Mouse (Mus musculus): ENCODE results near the gene Prcd.
"Not testable (repeated sequence)": the region's sequence is repeated elsewhere in the genome, so short reads cannot be mapped to it uniquely, and the experiment has no call there.

The Prcd gene

GRCm38 (mm10) chr11:116653234-116653633, at the start of gene Prcd:
Prcd (plus strand) TSS chr11:116653534.
- no peak for DNase-seq (ENCODE audit: low spot score)

DNA sequence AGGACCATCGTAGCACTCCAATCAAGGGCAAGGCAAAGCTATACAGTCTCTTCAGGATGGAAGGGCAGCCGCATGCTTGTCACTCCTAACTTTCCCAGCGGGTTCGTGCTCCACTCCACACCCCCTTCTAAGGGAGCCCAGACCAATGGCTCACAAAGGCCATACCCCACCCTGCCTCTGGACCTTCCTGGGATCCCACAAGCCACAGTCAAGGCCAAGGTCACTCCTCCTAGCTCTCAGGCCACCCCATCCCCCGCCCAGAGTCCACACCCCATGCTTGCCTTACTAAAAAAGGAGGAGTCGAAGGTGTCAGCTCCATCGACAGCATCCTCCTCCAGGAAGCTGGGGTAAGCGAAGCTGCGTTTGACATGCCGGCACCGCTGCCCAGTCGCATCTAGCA, 49.2 kb upstream of the Prcd start:
- no peak for DNase-seq (ENCODE audit: low spot score)

DNA sequence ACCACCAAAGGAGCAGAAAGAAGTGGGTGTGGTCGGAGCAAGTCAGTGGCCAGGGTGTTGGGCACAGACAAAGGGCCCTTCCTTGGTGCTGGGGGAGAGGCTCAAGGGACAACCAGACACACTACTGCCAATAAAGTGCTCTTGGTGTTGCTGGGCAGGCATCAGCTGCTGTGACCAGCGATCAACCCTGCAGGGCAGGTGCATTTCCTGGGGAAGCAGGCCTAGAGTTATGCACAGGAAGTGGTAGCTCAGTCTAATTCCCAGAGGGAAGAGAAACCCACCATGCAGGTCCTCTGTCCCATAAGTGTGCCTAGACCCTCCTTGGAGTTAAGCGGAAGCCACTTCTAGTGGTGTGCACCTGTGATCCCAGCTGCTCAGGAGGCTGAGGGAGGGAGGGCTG, 45.6 kb upstream of the Prcd start:
- DNase-seq (ENCODE audit: low spot score): no peak

DNA sequence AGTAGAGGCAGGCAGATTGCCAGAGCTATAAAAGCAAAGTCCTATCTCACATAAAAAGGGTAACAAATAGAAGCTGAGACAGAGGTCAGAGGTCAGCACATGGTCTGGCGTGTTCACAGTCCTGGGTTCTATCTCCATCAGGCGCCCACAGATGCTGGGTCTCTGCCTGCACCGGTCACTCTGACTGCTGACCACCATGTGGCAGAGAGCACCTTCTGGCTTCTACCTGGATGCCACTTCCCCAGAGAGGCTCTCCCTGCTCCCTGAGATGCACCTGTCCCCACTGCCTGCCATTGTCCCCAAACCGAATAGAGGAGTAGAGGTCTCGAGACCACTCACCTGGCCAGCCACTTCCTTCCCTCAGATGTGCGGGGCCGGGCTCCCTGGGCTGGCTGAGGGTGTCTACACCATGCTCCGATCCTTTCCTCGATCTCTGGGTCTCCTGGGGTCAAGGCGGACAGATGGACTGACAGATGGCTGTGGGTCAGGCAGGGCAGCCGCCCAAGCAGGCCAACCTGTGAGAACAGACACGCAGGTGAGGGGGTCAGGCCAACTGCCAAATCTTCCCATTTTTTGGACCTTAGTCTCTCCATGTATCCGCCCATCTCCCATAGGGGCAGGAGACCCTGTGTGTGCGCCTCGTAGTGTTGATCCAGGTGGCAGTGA, 43.2 kb upstream of the Prcd start:
- DNase-seq (ENCODE audit: low spot score): no peak

DNA sequence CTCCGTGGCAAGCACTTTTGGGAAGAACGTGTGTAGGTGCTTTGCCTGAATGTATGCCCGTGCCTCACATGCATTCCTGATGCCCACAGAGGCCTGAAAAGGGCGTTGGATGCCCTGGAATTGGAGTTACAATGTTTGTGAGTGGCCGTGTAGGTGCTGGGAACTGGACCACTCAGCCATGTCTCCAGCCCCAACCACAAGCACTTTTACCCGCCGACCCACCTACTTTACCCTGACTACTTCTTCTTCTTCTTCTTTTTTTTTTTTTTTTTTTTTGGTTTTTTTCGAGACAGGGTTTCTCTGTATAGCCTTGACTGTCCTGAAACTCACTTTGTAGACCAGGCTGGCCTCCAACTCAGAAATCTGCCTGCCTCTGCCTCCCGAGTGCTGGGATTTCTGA, 42.2 kb upstream of the Prcd start:
- not testable (repeated sequence) for DNase-seq (ENCODE audit: low spot score)

DNA sequence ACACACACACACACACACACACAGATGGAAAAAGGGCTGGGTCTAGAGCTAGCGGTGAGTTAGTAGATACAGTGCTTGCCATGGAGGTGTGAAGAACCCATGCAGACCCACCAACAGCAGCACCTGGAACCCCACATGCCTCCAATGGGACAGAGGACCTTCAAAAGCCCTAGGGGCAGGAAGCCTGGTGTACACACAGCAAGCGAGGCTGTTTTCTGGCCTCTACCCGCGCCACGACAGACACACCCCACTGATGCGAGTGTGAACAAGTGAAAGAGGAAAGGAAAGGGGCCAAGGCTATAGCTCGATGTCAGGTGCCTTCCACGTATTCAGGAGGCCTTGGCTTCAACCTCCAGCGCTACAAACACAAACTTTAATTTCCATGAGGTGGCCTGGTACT, 41.5 kb upstream of the Prcd start:
- DNase-seq (ENCODE audit: low spot score): no peak

DNA sequence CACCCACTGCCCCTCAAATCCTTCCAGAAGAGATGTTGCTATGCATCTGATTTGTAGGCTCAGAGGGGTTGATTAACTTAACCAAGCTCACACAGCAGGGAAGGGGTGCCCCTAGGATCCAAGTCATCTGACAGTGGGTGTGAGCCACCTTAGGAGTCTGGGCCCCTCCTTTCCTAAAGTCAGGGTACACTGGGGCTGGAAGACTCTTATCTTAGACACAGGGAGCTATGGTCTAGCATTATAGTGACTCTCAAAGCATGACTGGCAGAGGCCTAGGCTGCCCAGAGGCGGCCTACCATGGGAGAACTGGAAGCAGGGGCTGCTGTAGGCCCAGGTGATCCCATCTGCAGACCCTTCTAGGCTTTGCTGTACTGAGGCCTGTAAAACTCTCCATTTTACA, 40.8 kb upstream of the Prcd start:
- no peak for DNase-seq (ENCODE audit: low spot score)

- DNase-seq (ENCODE audit: low spot score): no peak
Observed at GRCm38 (mm10) chr11:116613234-116613633, 40.1 kb upstream of the Prcd start.

- no peak for DNase-seq (ENCODE audit: low spot score)
Observed at GRCm38 (mm10) chr11:116615735-116616437, 37.4 kb upstream of the Prcd start.

GRCm38 (mm10) chr11:116616438-116617118, 36.8 kb upstream of the Prcd start:
- no peak for DNase-seq (ENCODE audit: low spot score)

- no peak for DNase-seq (ENCODE audit: low spot score)
Observed at GRCm38 (mm10) chr11:116617641-116618040, 35.7 kb upstream of the Prcd start.

- DNase-seq (ENCODE audit: low spot score): no peak
Observed at GRCm38 (mm10) chr11:116618666-116619065, 34.7 kb upstream of the Prcd start.

- no peak for DNase-seq (ENCODE audit: low spot score)
Observed at GRCm38 (mm10) chr11:116619156-116619555, 34.2 kb upstream of the Prcd start.

GRCm38 (mm10) chr11:116619561-116619960, 33.8 kb upstream of the Prcd start:
- DNase-seq (ENCODE audit: low spot score): no peak

DNA sequence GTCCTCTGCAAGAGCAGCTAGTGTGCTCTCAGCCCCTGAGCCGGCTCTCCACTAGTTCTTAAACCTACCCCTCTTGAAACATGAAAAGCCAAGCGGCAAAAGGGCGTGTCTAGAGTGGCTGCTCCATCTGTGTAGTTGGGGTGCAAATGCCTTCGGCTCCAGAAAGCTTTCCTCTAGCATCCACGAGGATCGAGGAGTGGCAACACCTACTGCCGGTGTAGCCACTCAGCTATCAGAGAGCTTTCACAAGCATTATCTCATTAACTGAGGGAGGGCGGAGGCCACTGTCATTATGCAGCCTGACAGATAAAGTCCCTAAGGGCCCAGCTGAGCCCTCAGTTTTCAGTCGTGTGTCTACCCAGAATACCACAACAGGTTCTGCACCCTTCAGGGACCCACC, 33.3 kb upstream of the Prcd start:
- no peak for DNase-seq (ENCODE audit: low spot score)

DNA sequence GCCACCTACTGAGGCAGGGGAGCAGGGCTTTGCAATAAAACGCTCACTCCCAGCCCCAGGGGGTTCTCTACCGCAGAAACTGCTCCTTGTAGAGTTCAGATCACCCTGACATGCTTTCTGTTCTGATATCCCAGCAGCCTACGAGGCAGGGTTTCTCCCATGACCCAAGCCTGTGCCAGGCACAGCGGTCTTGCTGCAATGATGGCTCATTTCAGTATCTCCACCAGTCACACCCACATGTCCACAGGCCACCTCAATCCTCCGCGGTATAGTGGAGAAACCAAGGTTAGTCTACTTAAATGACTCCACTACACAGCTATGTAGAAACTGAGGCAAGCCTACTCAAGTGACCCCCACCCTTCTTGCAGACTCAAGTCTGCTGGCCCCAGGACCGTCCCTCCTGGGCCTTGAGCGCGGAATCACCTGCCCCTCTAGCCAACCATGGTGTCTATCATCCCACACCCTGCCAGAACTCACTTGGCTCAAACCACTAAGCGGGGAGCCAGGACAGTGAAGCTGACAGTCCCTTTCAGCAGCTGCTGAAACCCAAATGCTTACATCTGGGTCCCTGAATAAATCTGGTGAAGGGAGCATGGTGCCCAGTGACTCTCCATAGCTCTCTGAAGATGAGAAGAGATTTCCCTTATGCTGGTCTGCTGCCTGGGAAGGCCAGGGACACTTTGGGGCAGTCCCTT, 32.6 kb upstream of the Prcd start:
- DNase-seq (ENCODE audit: low spot score): no peak

DNA sequence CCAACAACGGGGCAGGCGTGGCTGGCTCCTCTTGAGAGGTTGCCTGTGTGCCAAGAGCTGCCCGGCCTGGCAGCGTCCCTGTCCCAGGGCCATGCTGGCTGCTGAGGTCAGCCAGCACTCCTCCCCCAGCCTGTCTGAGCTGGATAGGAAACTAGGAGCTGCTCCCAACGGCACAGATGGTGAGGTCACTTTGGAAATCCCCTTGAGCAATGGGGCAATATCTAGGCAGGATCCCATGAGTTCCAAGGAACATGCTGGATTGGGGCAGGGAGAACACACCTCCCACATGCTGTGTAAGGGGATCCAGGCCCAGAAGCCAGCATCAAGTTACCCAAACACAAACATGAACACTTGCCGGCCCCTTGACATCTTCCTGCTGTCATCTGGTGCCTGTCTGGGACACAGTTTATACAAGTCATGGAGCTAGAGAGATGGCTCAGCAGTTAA, 32.1 kb upstream of the Prcd start:
- DNase-seq (ENCODE audit: low spot score): no peak

DNA sequence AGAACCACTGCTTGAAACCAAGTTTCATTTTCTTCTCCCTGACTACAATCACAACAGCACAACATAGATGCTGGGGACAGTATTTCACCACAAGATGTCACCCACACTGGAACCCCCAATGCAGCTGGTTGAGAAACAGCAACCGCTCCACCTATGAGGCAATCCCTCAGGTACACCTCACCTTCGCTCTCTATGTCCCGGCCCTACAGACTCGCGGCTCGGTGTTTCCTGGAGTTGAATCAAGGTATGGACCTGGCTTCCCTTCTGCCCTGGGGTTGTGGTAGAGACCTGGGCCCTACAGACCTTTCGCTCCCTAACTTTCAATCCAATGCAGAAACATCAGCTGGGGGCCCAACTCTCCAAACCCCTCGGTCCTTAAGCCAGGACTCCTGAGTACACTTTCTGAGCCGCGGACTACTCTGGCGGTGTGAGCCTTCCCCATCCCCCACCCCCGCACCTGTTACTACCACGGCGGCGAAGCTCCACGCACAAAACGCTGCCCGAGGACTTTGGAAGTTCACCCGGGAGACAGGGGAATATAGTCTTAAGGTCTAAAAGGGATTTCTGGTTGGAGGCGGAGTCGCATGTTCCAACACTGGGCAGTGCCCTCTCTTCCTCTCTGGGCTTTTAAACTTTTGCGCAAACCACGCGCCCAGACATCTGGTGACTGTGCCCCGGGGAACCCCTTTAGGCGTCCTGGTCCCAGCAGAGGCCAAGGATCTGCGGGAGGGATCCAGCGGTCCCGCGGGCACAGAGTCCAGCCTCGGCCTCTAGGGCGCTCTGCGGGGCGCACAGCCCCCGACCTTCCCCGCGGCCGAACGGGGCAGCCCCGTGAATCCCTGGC, 29.8 kb upstream of the Prcd start:
- no peak for DNase-seq (ENCODE audit: low spot score)

GRCm38 (mm10) chr11:116624131-116624832, 29.1 kb upstream of the Prcd start:
- no peak for DNase-seq (ENCODE audit: low spot score)

DNA sequence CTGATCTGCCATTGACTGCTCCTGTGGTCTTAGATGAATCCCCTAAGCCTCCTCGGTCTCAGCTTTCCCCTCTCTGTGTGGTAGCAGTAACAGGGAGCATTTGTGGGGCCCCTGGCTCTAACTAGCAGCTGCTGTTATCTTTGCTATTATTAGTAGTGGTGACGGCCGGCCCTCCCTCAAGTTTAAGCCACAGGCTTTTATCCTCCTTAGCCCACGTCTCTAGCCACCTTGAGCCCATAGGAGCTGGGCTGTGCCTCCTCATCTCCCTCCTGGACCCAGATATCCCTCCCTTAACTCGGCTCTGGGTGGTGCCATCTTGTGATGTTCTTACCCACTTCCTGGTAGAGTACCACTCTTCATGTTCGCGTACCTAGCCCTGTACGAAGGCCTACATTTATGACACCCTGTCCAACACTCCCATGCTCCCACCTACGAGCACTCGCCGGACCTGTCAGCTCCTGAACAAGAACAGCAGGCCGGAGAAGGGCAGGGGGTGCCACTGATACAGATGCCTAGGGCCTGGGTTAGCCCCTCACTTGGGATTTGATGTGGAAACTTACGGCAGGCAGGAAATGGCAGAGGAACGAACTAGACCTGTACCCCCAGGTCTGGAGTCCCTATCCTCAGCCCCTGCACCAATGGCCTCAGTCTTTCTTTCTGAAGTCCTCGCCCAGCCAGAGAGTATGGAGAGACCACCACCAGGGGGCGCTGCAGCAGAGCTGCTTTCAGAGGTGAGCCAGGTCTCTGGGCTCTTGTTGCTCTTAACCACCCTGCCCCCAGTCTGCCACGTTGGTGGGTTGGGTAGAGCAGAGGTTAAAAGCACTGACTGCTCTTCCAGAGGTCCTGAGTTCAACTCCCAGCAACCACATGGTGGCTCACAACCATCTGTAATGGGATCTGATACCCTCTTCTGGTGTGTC, 28.0 kb upstream of the Prcd start:
- DNase-seq (ENCODE audit: low spot score): no peak
